Mouse (Mus musculus) megakaryocyte, embryonic 14.5 days (primary cell): ENCODE data around the gene Gm12216.

Experiments
- FLI1 ChIP-seq: IDR thresholded peaks from 2 replicates; pipeline ENCODE4 v1.6.1; 2012; ENCODE audit warnings: low read length, inconsistent platforms, mixed read lengths
- GATA1 ChIP-seq: IDR thresholded peaks from 3 replicates; pipeline ENCODE4 v1.6.1; 2012; ENCODE audit warnings: mixed read lengths, low read length, inconsistent platforms, borderline replicate concordance

GRCm38 (mm10) chr11:53734970-53735681 lies 123.9 kb downstream of the Gm12216 start:
- TF ChIP-seq GATA1 (no peak), FLI1 (no peak)
